Mouse (Mus musculus) gastrocnemius, postnatal 36 days (tissue): Measurements from ENCODE around the gene Itga6. TPM values are rescaled to one million over a fixed set of nuclear protein-coding genes. Genes with fewer than 3 reads are reported as not detected.

Experiments
- DNase-seq, 2 experiments: peaks; one replicate each; pipeline ENCODE4 v3.0.0; 2022
- intact Hi-C: fragments of 180-260 bp; cut with DNase I; formaldehyde crosslinking; loops from one replicate; pipeline ENCODE4 v1.15.1; 2025
- total RNA-seq, 2 experiments: library from RNA; stranded (reverse); gene quantifications; 2 replicates each; pipeline ENCODE4 v1.2.3; 2021

Gene Itga6
- total RNA-seq, 2 experiments from 2014 or later, result 14.6 to 17.8 TPM

DNA sequence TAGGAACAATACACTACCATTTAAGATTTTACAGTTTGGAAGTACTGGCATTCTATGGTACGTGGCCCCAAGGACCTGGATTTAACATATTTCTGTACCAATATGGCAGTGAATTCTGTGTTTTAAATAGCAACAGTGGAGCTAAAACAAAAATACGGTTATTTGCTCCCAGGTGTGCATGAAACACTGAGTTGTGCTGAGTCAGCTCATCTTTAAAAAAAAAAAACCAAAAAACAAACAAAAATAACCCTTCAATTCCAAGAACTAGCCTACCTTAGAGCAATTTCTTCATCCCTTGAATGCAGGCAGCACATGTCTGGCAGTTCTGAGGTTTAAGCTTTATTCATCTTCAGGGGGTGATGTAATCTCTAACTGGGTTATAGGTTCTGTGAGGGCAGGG, 45.8 kb downstream of the Itga6 start:
- DNase-seq, result no peak
- intact Hi-C loops, result no loop called here

DNA sequence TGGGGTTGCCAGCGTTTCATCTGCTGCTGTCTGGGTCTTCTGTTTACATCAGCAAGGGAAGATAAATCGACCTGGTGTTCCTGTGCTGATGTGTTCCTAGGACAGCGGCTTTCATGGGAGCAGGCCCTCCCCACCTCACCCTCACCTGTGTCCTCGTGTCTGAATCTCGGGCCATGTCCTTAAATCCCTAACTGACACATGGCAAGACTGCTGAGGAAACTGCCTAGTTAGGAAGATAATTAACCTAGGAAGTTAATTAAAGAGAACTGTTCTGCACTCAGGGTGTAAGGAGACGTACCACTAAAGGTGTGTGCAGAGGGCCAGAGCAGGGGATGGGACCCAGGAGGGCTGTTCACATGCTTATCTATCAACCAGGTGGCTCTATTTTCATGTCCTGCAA, 48.7 kb downstream of the Itga6 start:
- DNase-seq, result no peak
- intact Hi-C loops, result no loop called here

DNA sequence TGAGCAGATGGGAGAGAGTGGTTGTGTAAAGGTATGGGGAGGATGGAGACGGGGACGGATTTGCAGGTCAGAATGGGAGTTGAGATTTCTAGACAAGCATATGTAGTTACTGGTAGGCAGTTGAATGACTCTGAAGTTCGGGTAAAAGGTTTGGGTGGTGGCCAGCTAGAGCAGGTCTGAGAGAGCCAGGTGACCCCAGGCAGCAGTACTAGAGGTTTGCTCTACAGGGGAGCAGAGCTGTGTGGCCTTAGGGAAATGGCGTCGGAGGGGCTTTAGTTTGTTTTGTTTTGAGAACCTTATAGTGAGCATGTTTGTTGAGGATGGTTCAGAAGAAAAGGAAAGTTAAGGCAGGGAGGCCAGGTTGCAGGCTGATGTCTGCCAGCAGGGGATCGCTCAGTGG, 51.4 kb downstream of the Itga6 start:
- DNase-seq, result no peak
- intact Hi-C loops, result no loop called here

DNA sequence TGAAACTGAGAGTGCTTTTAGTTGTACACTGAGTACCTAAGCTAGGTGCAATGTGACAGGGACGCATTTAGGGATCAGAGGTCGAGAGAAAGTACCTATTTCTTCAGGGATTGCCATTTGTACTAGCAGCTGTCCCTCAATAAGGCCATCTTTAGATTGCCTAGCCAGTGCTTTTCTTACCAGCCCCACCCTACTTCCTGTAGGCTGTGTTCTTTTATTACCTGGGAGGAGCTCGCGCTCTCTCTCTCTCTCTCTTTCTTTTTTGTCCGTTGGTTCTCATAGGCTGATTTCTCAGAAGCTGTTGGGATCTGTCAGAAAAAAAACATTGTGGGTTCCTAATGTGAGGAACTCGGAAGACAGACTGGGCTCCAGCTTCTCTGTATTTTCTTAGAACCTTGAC, 55.4 kb downstream of the Itga6 start:
- no peak for DNase-seq
- intact Hi-C loops, result no loop called here

DNA sequence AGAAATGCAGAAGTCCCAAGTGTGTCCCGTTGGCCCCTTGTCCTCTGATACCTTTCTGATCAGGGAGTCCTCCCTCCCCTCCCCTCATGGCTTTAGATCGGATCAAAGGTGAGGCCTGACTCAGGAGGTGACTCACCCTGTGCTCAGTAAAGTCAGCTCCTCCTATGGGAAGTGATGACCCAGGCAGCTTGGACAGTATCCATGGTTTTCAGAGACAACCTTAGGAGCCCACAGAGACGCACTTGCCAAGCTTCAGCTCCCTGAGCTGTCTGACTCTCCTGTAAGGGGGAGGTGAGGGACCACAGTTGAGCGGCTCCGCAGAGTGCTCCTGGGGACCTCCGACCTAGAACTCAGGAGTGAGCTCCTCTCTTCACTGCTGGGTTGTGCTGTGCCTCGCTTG, 56.3 kb downstream of the Itga6 start:
- DNase-seq, result no peak
- intact Hi-C loops, result no loop called here

DNA sequence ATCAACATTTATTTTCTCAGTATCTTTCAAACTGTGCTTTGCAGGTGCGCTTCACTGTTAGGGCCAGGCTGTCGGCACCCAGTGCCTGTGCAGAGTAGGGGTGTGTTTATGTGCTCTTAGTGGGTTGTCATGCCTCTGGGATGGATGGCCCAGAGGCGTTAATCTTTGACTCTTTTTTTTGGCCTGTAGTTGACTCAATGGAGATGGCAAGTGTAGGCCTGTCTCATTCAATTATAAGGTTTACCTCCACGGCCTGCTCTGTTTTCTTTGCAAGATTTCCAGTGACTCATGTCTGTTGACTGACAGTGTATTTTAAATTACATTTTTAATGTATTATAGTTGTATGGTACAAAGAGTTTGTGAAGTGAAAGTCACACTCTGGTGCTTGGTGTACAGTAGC, 56.7 kb downstream of the Itga6 start:
- DNase-seq, result no peak
- intact Hi-C loops, result no loop called here

DNA sequence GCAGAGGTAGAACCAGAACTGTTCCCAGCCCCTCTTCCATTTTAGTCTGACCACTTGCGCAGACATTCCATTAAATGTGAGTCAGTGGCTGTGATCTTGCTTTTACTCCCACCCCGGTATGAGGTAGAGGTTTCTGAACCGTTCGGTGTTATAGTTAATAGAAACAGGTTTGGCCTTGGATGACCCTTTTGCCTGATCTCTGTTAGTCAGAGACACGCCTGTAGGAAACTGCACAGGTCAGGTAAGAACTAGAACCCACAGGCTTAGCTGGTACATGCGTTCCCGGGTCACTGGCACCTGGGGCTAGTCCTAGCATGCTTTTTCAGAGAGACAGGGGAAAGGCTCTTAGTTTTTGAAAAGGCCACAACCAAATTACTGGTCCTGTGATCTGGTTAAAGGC, 59.7 kb downstream of the Itga6 start:
- intact Hi-C loops, result no loop called here
- DNase-seq, result no peak

DNA sequence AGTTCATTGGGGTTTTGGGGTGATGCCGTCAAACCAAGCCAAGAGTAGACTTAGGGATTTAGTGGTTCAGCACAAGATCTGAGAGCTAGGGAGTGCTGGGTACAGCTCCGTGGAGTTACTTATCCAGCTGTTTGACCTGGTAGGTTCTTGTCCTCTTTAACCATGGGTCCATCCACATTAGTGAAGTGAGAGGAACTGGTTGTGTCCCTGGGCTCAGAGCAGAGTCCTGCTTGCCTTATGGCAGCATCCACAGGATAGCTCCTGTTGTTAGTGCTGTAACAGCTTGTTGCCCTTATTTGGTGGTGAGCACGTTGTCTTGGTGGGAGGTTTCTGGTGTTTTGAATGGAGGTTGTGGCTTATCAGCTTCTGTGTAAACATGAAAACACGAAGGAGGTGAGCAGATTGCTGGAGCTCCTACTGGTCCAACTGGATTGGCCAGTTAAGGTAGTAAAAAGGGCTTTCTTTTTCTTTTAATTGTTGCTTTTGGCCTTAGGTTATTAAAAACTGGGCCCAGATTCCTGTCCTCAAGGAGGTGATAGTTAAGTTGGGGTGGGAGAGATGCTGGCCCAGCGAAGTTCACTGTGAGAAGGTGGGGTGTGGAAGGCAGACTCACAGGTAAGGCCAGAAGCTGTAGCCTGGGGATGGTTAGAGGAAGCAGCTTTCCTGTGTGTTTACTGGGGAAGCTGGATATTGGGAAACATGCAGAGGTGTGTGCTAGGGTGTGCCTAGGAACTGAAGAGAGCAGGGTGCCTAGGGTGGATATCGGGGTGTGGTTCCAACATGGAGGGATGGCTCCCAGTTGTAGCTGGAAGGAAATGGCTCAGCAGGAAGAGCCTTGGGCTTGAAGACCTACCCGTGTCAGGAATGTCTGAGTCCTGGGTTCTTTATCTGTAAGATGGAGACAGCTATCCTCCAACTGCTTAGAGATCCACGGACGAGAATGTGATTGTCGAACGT, 60.5 kb downstream of the Itga6 start:
- no peak for DNase-seq
- intact Hi-C loops, result no loop called here

DNA sequence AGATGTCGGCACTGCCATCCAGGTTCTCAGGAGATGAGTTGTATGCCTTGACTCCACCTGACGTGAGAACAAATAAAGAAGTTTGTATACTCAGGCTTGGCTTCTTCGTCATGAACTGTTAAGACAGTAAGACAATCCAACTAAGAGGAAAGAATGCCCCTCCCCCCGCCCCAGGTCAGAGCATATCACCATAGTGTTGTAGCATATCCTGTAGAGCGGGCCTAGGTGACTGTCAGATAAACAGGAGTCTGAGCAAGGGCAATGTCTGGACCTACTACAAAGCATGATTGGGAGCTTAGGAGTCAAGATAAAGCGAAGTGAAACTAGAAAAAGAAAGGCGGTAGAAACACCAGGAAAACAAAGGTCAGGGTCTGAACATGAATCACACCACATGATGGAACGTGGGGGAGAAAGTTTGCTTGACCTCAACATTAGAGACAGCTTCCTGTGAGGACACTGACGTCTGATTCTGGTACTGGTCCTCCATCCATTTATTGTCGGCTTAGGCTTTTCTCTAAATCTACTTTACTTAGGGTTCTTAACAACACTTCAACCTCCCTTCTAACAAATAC, 64.0 kb downstream of the Itga6 start:
- DNase-seq, result no peak
- intact Hi-C loops, result no loop called here

DNA sequence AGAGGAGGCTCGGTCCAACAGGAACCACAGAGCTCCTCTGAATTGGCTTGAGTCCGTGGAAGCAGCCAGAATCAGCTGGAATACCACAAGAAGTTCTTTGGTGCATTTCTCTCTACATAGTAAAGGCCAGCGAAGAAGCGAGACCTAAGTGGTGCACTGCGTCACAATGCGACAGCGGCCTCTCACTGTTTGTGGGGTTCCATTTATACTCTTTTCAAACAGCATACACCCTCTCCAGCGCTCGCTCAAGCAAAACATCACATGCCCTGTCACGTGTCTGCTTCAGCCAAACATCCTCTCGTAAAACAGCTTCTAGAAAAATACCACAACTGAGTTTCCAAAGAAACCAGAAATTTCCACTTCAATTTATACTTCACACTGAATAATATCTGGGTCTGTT, 64.6 kb downstream of the Itga6 start:
- intact Hi-C loops, result loop anchor here (5.0 kb wide), 1 partner anchor 228 kb away; no protein-coding TSS in a partner anchor
- no peak for DNase-seq

DNA sequence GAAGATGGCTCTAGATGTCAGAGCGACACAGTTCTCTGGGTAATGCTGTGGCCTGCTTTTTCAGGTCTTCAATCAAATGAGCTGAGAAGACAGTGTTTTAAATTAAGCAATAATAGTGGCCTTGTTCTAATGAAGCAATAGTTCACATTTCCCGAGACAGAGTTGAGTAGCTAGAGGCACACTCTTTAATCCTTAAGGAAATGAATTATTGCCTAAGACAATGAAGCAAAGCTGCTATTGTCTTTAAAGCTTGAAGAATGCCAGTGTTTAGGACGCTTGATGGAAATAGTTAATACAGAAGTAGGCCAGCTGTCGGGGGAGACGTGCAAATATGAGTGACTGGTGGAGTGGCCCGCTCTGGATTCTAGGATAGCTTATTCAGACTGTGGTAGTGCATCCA, 65.5 kb downstream of the Itga6 start:
- no peak for DNase-seq

DNA sequence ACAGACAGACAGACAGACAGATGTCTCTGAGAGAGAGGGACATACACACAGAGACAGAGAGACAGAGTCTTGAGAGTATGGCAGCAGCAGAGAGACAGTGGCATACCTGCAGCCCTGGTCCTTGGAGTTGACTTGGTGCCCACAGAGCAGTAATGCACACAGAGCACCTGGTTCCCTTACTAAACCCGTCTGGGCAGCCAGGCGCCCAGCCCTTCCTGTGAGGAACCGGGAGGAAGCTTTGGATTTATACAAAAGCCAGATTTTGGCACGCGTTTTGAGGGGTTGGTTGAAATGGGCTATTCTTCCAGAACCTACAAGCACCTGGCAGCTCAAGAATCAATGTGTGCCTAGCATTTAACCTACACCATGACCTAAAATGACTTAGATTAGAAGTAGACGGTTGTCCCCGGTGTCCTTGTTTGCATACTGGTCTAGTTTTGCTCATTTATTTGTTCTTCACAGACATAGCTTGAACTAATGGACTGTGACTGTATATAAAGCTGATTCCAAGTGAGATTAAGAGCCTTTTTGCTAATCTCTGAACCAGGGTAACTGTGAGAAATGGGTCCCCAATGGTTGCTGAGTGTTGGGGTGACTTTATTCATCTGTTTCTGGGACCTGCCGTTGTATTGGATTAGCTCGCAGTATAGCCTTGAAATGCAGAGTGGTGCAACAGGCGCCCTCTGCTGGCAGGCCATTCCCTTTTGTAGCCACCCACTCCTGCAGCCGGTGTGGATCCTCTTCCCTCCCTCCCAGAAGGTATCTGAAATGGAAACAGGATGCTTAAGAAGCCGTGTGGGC, 67.0 kb downstream of the Itga6 start:
- intact Hi-C loops, result loop anchor here (1.0 to 5.0 kb wide), 2 partner anchors 214 to 230 kb away; no protein-coding TSS in a partner anchor
- peak; percentile 71 to 73 for DNase-seq

More for the DNA sequence above, 65.5 kb downstream of the Itga6 start:
- intact Hi-C loops, result loop anchor here (5.0 kb wide), 1 partner anchor 229 kb away; no protein-coding TSS in a partner anchor

DNA sequence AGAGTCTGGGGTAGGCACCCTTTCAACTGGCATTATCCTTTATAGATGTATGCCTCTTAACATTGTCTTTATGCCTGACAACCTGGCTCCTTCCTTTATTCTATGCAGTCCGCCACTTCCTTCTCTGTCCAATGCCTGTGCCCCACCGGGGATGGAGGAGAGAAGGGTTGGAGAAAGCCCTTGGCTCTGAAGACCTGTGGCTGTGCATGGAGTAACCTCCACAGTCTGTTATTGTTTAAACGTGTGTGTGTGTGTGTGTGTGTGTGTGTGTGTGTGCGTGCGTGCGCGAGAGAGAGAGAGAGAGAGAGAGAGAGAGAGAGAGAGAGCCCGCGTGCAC, 67.6 kb downstream of the Itga6 start:
- intact Hi-C loops, result loop anchor here (5.0 kb wide), 1 partner anchor 231 kb away; no protein-coding TSS in a partner anchor
- DNase-seq, result no peak

DNA sequence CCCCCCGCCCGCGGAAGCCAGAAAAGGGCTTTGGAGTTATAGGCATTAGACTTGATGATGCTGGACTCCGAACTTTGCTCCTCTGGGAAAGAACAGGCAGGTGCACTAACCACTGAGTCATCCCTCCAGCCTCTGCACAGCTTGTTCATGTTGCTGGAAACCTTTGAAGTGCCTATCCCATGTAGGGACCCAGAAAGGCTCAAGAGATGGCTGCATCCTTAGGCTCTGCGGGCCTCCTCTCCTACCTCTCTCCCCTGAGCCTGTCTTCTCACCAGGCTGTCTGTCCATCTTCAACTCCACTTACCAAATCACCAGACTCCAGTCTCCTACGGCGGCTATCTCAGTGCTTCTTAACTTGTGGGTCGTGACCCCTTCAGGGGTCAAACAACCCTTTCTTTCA, 68.0 kb downstream of the Itga6 start:
- no peak for DNase-seq
- intact Hi-C loops, result loop anchor here (5.0 kb wide), 1 partner anchor 231 kb away; no protein-coding TSS in a partner anchor

DNA sequence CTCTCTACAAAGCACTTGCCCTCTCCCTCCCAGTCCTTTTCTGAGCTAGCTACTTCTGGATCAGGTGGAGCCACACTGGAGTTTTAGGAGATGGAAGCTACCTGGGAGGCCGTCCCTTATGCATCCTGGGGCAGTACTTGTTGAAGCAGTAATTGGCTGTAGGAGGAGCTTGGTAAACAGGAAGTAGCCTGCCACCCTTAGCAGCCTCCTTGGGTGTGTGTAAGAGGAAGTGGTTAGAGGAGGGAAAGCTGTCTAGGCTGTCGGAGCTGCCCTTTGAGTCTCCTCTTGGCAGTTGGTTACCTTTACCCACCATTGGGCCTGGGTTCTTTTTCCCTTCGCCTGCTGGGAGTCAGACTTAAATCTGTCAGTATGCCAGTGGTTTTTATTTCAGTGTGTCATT, 68.6 kb downstream of the Itga6 start:
- DNase-seq, result no peak
- intact Hi-C loops, result loop anchor here (5.0 kb wide), 1 partner anchor 232 kb away; no protein-coding TSS in a partner anchor

DNA sequence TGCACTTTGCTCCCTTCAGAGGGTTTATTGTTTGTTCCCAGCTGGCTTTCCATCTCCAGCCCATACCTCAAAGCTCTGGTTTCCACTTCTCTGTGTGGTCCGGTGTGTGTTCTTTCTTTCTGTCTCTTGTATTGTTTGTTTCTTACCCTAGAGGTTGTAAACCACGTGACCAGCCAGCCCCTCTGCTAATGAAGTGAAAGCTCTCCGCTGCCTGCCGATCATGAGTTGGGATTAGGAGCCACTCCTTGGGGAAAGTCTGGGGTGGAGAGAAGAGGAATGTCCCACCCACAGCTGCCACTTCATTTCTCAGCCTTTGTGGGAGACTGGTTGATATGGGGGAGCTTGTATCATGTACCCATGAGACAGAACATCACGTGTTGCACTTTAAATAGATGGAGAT, 69.9 kb downstream of the Itga6 start:
- intact Hi-C loops, result no loop called here
- no peak for DNase-seq

DNA sequence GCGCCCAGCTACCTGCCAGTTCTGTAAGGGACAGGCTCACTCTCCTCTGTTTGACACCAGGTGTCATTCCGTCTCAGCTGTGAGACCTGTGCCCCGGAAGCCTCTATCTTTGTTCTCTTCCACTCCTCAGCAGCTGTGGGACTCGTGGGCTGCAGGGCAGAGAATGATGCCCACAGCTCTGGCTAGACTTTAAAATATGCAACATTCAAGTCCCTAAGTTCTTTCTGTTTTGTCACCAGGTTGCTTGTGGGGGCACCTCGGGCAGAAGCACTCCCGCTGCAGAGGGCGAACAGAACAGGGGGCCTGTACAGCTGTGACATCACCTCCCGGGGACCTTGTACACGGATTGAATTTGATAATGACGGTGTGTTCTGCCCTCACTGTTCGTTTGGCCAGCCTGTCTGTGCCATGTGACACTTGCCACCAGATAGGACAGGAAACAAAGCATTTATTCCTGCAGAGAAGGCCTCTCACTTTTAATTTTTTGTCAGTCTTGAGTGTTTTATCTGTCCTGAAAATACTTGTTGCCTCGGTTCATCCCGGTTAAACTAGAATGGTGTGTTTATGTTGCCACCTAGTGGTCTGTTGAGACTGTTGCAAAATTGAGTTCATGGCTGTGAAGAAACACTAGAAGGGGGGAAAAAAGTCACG, 71.1 kb downstream of the Itga6 start:
- intact Hi-C loops, result no loop called here
- DNase-seq, result no peak

DNA sequence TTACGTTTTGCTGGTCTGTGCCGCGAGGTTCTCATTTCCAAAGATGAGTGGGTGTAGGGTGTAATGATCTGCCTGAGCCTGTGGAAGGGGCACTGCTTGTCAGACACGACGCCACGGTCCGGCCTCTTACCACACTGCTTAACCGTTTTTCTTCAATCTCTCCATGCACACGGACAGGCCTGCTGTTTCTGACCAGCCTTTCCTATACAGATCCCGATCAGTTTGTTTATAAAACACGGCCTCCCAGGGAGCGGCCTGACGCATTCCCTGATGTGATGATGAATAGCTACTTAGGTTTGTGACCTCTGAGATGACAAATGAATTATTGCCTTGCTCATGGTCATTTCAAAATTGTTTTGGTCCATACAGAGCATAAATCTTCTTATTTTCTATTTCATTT, 78.7 kb downstream of the Itga6 start:
- intact Hi-C loops, result no loop called here
- no peak for DNase-seq

DNA sequence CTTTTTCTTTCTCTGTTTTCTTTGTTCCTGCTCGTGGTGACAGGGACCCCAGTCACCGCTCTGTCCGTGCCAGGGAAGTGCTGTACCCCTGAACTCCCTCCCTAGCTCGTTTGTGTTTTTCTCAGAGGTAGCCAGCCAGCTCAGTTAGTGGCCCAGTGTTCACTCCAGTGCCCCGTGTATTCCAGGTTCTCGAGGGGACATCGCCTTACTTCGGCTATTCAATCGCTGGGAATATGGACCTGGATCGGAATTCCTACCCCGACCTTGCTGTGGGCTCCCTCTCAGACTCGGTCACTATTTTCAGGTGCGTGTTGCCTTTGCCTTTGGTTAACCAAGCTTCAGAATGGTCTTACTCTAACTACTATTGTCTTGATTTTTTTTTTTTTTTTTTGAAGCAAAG, 82.3 kb downstream of the Itga6 start:
- DNase-seq, result no peak
- intact Hi-C loops, result no loop called here

DNA sequence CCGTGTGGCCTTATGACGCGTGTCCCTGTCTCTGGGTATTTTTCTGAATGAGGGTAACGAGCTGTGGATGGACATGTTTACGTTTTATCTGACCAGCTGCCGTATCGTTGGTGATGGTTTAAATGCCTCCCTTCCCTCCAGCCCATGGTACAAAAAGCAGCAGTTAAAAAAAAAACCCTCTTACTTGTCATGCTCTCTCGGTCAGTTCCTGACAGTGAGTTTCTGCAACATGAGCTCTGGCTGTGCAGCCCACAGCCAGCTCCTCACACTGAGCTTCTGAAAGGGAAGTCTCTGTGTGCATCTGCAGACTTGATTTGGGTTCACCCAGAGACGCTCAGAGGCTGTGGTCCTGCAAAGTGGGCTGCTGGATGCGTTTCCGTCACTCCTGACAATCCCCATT, 83.5 kb downstream of the Itga6 start:
- no peak for DNase-seq
- intact Hi-C loops, result no loop called here

DNA sequence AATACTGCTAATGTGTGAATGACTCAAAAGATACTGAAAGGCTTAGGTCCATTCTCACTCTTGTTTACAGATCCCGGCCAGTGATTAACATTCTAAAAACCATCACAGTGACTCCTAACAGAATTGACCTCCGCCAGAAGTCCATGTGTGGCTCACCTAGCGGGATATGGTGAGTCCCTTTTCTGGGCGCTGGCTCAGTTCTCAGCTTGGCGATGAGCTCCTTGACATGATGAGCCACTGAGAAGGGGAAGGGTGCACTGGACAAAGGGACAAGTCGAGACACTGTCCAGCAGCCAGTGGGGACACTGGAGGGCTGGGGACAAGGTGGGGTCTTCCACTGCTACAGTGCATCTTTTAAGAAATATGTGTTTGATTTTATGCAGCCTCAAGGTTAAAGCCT, 88.2 kb downstream of the Itga6 start:
- intact Hi-C loops, result no loop called here
- no peak for DNase-seq
